Mouse (Mus musculus): Measurements from ENCODE around the gene Plekhm1.
"Not testable (repeated sequence)": the region's sequence is repeated elsewhere in the genome, so short reads cannot be mapped to it uniquely, and the experiment has no call there.

The Plekhm1 gene

GRCm38 (mm10) chr11:103411981-103412949 lies at the start of gene Plekhm1:
Gene Plekhm1, minus strand, starts transcription at chr11:103412687.
- peak; percentile 98 for DNase-seq (ENCODE audit: low read depth, low spot score)

GRCm38 (mm10) chr11:103451105-103451504 lies 38.6 kb upstream of the Plekhm1 start:
- not testable (repeated sequence) for DNase-seq (ENCODE audit: low read depth, low spot score)

- not testable (repeated sequence) for DNase-seq (ENCODE audit: low read depth, low spot score)
These were observed 37.2 kb upstream of the Plekhm1 start for GRCm38 (mm10) chr11:103449721-103450120.

GRCm38 (mm10) chr11:103443678-103444077 lies 31.2 kb upstream of the Plekhm1 start:
- no peak for DNase-seq (ENCODE audit: low read depth, low spot score)

GRCm38 (mm10) chr11:103436282-103436681 lies 23.8 kb upstream of the Plekhm1 start:
- peak; percentile 30 for DNase-seq (ENCODE audit: low read depth, low spot score)

GRCm38 (mm10) chr11:103425031-103425430 lies 12.5 kb upstream of the Plekhm1 start:
- peak; percentile 28 for DNase-seq (ENCODE audit: low read depth, low spot score)

- no peak for DNase-seq (ENCODE audit: low read depth, low spot score)
These were observed 7.2 kb upstream of the Plekhm1 start for GRCm38 (mm10) chr11:103419667-103420066.

- no peak for DNase-seq (ENCODE audit: low read depth, low spot score)
These were observed 6.7 kb upstream of the Plekhm1 start for GRCm38 (mm10) chr11:103419226-103419625.

GRCm38 (mm10) chr11:103413516-103413915 lies 1.0 kb upstream of the Plekhm1 start:
- no peak for DNase-seq (ENCODE audit: low read depth, low spot score)

GRCm38 (mm10) chr11:103412950-103413423 lies 500 bp upstream of the Plekhm1 start:
- no peak for DNase-seq (ENCODE audit: low read depth, low spot score)

GRCm38 (mm10) chr11:103411301-103411700 lies 1.2 kb downstream of the Plekhm1 start:
- DNase-seq (ENCODE audit: low read depth, low spot score) = peak; percentile 23

GRCm38 (mm10) chr11:103408880-103409279 lies 3.6 kb downstream of the Plekhm1 start:
- no peak for DNase-seq (ENCODE audit: low read depth, low spot score)

GRCm38 (mm10) chr11:103407136-103407535 lies 5.4 kb downstream of the Plekhm1 start:
- DNase-seq (ENCODE audit: low read depth, low spot score) = not testable (repeated sequence)

GRCm38 (mm10) chr11:103406551-103406950 lies 5.9 kb downstream of the Plekhm1 start:
- no peak for DNase-seq (ENCODE audit: low read depth, low spot score)

- DNase-seq (ENCODE audit: low read depth, low spot score) = no peak
These were observed 6.7 kb downstream of the Plekhm1 start for GRCm38 (mm10) chr11:103405814-103406213.

- DNase-seq (ENCODE audit: low read depth, low spot score) = no peak
These were observed 7.9 kb downstream of the Plekhm1 start for GRCm38 (mm10) chr11:103404618-103405017.

- DNase-seq (ENCODE audit: low read depth, low spot score) = no peak
These were observed 8.7 kb downstream of the Plekhm1 start for GRCm38 (mm10) chr11:103403776-103404175.

GRCm38 (mm10) chr11:103402738-103403137 lies 9.7 kb downstream of the Plekhm1 start:
- no peak for DNase-seq (ENCODE audit: low read depth, low spot score)

- peak; percentile 82 for DNase-seq (ENCODE audit: low read depth, low spot score)
These were observed 10.3 kb downstream of the Plekhm1 start for GRCm38 (mm10) chr11:103402198-103402597.

GRCm38 (mm10) chr11:103399986-103400385 lies 12.5 kb downstream of the Plekhm1 start:
- DNase-seq (ENCODE audit: low read depth, low spot score) = no peak

GRCm38 (mm10) chr11:103399050-103399449 lies 13.4 kb downstream of the Plekhm1 start:
- DNase-seq (ENCODE audit: low read depth, low spot score) = peak; percentile 54

GRCm38 (mm10) chr11:103396682-103397081 lies 15.8 kb downstream of the Plekhm1 start:
- DNase-seq (ENCODE audit: low read depth, low spot score) = no peak

GRCm38 (mm10) chr11:103396236-103396635 lies 16.3 kb downstream of the Plekhm1 start:
- no peak for DNase-seq (ENCODE audit: low read depth, low spot score)

Data from CD4-positive, CD25-positive, alpha-beta regulatory T cell, adult 2 months (primary cell).